Mouse (Mus musculus) kidney, postnatal 10 days (tissue): Measurements from ENCODE around the gene Prl6a1.

Experiments used
- DNase-seq: peaks from one replicate; pipeline ENCODE4 v3.0.0; 2021; ENCODE audit warnings: mixed read lengths

Prl6a1 gene

GRCm38 (mm10) chr13:27312334-27313225 is at the start of gene Prl6a1:
TSS of gene Prl6a1 (plus strand) at chr13:27312627.
- no peak for DNase-seq

GRCm38 (mm10) chr13:27334989-27335388 is 22.6 kb downstream of the Prl6a1 start:
- no peak for DNase-seq

- no peak for DNase-seq
Measured at GRCm38 (mm10) chr13:27342733-27343275, 30.4 kb downstream of the Prl6a1 start.

GRCm38 (mm10) chr13:27345373-27345772 is 32.9 kb downstream of the Prl6a1 start, which contains the start of gene Prl8a2:
TSS of gene Prl8a2 (plus strand) at chr13:27345673.
- no peak for DNase-seq
